Mouse (Mus musculus) E14TG2a.4 (cell line): ENCODE data around the gene Slc9a3.

Experiments used
- CTCF ChIP-seq: conservative IDR thresholded peaks from 2 replicates; pipeline ENCODE4 v1.5.1; 2014; ENCODE audit warnings: low read length
- NANOG ChIP-seq: IDR thresholded peaks from 2 replicates; pipeline ENCODE4 v1.6.1; 2014; ENCODE audit warnings: borderline replicate concordance, low read length, mixed read lengths
- POU5F1 ChIP-seq: IDR thresholded peaks from 2 replicates; pipeline ENCODE4 v1.6.1; 2014; ENCODE audit warnings: low read length, borderline replicate concordance

DNA sequence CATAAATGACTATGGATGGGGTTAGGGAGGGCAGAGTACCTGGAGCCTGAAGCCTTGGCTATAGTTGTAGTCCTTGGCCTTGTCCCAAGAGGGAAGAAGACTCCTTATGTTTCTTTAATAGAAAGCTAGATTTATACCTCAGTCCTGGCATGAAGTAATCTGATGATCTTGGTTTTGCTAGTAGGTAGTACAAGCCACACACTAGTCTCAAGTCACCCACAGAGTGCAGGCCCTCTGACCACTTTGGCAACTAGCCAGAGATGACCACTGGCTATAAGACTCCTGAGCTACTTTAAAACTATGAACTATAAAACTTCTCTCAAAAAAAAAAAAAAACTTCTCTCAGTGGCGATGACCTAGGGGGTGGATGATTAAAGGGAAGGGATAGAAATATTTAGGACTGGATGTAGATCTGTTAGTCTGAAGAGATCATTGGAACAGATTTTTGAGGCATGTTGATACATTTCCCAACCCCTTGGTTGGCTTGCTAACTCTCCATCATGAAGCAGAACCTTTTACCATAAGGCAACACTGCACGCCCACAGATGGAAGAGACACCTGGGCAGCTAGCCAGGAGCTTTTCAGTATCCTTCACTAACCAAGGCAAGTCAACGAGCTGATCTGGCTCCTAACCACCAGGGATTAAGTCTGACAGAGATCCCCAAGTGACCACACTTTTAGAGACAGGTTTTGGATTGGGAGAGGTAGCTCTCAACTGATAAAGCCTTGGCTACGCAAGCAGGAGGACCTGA, 18.2 kb upstream of the Slc9a3 start:
- TF ChIP-seq CTCF (no peak), NANOG (no peak), POU5F1 (no peak)
